Mouse (Mus musculus) macrophage (primary cell): ENCODE measurements around the gene Nanos1. TPM values are rescaled to one million over a fixed set of nuclear protein-coding genes. Genes with fewer than 3 reads are reported as not detected.
A peak's percentile ranks its signal among the peaks of the same experiment; 100 is the strongest.

Source experiments
- H3K27ac ChIP-seq: fragments of 350-480 bp; formaldehyde crosslinking; 2 replicates; pipeline ENCODE4 v1.9.0; 2021
- H3K36me3 ChIP-seq: fragments of 350-480 bp; formaldehyde crosslinking; 2 replicates; pipeline ENCODE4 v1.9.0; 2021; ENCODE audit errors: inconsistent target
- H3K4me3 ChIP-seq: fragments of 350-480 bp; formaldehyde crosslinking; 2 replicates; pipeline ENCODE4 v1.9.0; 2021; ENCODE audit errors: inconsistent target
- H3K79me2 ChIP-seq: fragments of 350-480 bp; formaldehyde crosslinking; 2 replicates; pipeline ENCODE4 v1.9.0; 2021; ENCODE audit errors: inconsistent target
- WGBS: methylation state at CpG from one replicate; pipeline ENCODE4 v1.1.7; 2026; ENCODE audit warnings: inconsistent platforms; ENCODE audit not compliant: missing documents; 5-methylcytosine and 5-hydroxymethylcytosine counted together
- polyA plus RNA-seq: library from polyadenylated mRNA; stranded (reverse); fragments of 250-400 nt; gene quantifications from 3 replicates; pipeline ENCODE4 v1.2.4, GENCODE M21; 2018; ENCODE audit warnings: inconsistent platforms
- total RNA-seq, 78 experiments: library from RNA; depleted of rRNA; stranded (reverse); fragments of 250-400 nt; gene quantifications; 1 replicate in 9 of 78; 2 replicates in 24 of 78; 3 replicates in 43 of 78; 4 replicates in 2 of 78; pipeline ENCODE4 v1.2.4; 2018; ENCODE audit warnings: inconsistent platforms in 56 of 78

Nanos1 gene
- under 1 TPM in 5 of 26 experiments, not detected in 21; 0.16 to 0.57 (median 0.35) TPM for total RNA-seq (2018; cell fraction: chromatin; rRNA removed)
- under 1 TPM; 0.03 to 0.68 (median 0.24) TPM for total RNA-seq (2018; cell fraction: cytosol; rRNA removed)
- total RNA-seq (2018; cell fraction: nucleus; rRNA removed): 1 to 10 TPM in 1 of 26 experiments, under 1 TPM in 9, not detected in 16; 0.14 to 4.4 (median 0.38) TPM
- polyA plus RNA-seq: 0.25 to 8.6 TPM (median 0.67 TPM) in 3 replicates

DNA sequence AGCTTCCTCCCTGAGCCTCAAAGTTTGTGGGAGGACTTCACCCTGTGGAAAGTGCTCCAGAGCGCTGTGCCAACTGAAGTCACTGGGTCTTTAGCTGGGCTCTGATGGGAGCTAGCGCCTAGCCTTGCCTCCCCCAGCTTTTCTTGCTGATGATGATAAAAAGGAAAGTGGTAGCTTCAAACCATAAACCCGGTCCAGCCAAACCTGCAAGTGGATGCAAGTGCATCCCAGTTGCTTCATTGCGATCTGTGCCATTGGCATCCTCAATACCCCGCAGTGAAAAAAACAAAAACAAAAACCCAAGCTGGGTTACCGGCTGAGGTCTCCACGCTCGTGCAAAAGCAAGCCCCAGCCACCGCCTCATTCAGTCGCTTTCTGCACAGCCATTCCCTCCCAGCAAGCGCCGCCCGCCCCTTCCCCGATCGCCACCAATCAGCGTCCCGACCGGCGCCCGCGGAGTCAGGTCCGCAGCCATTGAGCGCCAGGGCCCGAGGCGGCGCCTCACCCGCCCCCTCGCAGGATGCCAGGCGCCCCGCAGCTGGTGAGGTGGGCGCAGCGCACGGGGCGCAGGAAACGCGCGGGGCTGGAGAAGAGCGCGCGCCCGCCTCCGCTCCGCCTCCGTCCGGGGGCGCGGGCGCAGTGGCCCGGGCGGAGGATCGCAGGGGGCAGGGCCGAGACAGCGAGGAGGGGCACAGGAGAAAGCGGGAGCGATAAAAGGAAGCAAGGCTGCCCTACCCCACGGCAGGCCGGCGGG, at the start of gene Nanos1:
TSS of gene Nanos1 (plus strand) at position 550 of the 754 bp plus-strand sequence.
- H3K79me2 ChIP-seq: no peaks in the 10 kb centered on the region
- no peak within 1 kb of the TSS for H3K27ac ChIP-seq
- under 1% methylated on average over 56 of the region's 58 CpGs for WGBS
- H3K36me3 ChIP-seq: no peaks in the 10 kb centered on the region
- peak within 1 kb of the TSS; percentile 35 for H3K4me3 ChIP-seq

DNA sequence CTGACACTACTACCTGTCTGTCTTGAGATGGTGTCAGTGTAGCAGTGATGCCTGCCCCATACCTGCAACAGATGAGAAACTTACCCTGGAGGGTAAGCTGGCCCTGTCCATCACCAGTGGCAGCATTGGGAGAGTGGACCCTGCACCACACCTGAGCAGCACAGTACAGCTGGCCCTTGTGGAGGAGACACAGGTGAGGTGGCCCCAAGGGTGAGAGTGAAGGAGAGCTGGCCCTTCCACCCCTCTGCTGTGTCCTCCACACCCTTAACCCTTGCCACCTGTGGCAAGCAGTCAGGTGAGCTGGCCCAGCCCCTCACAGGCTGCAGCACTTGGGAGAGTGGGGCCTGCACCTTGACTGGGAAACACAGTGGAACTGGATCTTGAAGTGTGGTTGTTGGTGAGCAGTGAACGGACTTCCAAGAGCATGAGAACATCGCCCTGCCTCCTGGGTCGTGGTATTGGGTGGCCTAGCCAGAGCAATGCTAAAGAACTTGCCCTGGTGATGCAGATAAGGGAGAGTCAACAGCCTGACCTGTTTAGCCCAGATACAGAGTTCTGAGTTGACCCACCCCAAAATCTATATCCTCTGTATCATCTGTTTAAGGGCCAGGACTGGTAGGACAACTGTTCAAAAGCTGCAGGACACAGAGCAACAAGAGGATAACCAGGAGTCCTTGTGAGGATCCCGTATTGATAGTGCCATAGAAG, 46.4 kb upstream of the Nanos1 start:
- no peak overlapping the region for H3K4me3 ChIP-seq
- H3K36me3 ChIP-seq: no peaks in the 10 kb centered on the region
- H3K79me2 ChIP-seq: no peaks in the 10 kb centered on the region
- WGBS: 92% methylated on average over 4 of the region's 4 CpGs
- H3K27ac ChIP-seq: no peak overlapping the region

DNA sequence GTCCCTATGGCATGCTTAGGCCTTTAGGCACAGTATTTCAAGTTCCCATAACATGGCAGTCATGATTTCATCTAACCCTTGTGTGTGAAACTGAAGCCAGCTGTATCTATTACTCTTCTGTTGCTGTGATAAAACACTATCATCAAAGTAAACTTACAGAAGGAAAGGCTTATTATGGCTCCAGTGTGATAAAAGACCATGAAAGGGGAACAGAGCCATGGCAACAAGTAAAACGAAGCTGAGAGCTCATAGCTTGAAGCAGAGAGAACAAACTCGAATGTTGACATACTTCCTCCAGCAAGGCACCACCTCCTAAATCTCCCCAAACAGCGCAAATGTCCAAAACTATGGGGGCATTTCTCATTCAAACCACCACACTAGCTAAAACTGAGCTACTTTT, 45.6 kb upstream of the Nanos1 start:
- 39% methylated on average over 3 of the region's 3 CpGs for WGBS
- H3K4me3 ChIP-seq: no peak overlapping the region

DNA sequence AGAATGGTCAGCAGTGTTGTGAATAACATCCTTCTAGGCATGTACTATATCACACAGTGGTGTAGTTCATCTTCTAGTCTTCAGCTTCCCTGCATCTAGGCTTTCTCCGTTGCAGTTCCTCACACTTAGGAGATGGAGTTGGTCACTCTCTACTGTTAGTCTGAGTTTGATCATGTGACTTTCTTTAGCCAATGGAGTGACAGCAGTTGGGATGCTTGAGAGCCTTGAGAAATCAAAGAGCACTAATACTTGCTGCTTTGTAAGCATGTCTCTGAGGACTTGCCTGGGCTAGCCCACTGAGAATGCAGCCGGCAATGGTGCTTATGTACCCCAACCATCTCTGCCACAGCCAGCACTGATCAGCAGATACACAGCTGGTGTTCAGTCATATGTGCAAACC, 43.2 kb upstream of the Nanos1 start:
- no peaks in the 10 kb centered on the region for H3K36me3 ChIP-seq
- no peak overlapping the region for H3K4me3 ChIP-seq
- no peaks in the 10 kb centered on the region for H3K79me2 ChIP-seq
- no peak overlapping the region for H3K27ac ChIP-seq
- 89% methylated on average over 2 of the region's 2 CpGs for WGBS

More for the DNA sequence above, 45.6 kb upstream of the Nanos1 start:
- H3K27ac ChIP-seq: no peak overlapping the region
- no peaks in the 10 kb centered on the region for H3K36me3 ChIP-seq
- H3K79me2 ChIP-seq: no peaks in the 10 kb centered on the region

- H3K36me3 ChIP-seq: no peaks in the 10 kb centered on the region
- WGBS: 92% methylated on average over 2 of the region's 2 CpGs
Measured at GRCm38 (mm10) chr19:60716381-60716780, 39.4 kb upstream of the Nanos1 start.

GRCm38 (mm10) chr19:60730281-60730852, 25.4 kb upstream of the Nanos1 start:
- no peak overlapping the region for H3K27ac ChIP-seq
- WGBS: 65% methylated on average over 2 of the region's 2 CpGs
- H3K4me3 ChIP-seq: no peak overlapping the region
- no peaks in the 10 kb centered on the region for H3K36me3 ChIP-seq
- H3K79me2 ChIP-seq: no peaks in the 10 kb centered on the region

More at GRCm38 (mm10) chr19:60716381-60716780, 39.4 kb upstream of the Nanos1 start:
- Histone ChIP-seq H3K79me2 (no peaks in the 10 kb centered on the region), H3K4me3 (no peak overlapping the region), H3K27ac (no peak overlapping the region)

DNA sequence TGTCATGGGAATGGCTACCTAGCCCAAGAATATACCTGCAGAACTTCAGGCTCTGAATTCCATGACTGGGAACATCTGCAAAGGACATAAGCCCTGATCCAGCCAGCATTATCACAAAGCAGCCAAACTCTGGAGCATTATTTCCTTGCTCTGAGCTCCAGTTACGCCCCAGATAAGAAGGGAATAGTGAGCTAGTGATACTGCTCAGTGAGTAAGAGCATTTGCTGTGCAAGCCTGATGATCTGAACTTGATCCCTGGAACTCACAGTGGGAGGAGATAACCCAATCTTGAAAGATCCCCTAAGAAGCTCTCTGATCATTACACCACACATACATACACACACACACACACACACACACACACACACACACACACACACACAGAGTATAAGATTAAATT, 24.5 kb upstream of the Nanos1 start:
- H3K79me2 ChIP-seq: no peaks in the 10 kb centered on the region
- no peak overlapping the region for H3K27ac ChIP-seq
- H3K36me3 ChIP-seq: no peaks in the 10 kb centered on the region
- WGBS: 88% methylated on average over 1 of the region's 1 CpGs
- H3K4me3 ChIP-seq: no peak overlapping the region

DNA sequence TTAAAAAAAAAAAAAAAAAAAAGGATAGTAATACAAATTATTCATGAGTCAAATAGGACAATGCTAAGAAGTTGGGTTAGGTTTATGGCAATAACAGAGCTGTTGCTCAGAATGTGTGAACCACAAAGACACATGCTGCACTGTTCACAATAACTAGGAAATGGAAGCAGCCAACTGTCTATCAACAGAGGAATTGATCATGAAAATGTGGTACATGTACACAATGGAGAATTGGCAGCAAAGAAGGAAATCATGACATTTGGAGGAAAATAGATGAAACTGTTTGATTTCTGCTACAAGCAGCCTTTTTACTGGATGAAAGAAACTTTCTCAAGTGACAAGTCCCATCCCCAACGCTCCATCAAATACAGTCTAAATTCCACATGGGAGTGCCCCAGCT, 23.8 kb upstream of the Nanos1 start:
- H3K27ac ChIP-seq: no peak overlapping the region
- H3K4me3 ChIP-seq: no peak overlapping the region
- 100% methylated on average over 1 of the region's 1 CpGs for WGBS

GRCm38 (mm10) chr19:60740560-60740959, 15.2 kb upstream of the Nanos1 start:
- Histone ChIP-seq H3K27ac (no peak overlapping the region), H3K79me2 (no peaks in the 10 kb centered on the region), H3K36me3 (no peaks in the 10 kb centered on the region), H3K4me3 (no peak overlapping the region)
- WGBS: 100% methylated on average over 1 of the region's 1 CpGs

More for the DNA sequence above, 23.8 kb upstream of the Nanos1 start:
- Histone ChIP-seq H3K36me3 (no peaks in the 10 kb centered on the region), H3K79me2 (no peaks in the 10 kb centered on the region)

DNA sequence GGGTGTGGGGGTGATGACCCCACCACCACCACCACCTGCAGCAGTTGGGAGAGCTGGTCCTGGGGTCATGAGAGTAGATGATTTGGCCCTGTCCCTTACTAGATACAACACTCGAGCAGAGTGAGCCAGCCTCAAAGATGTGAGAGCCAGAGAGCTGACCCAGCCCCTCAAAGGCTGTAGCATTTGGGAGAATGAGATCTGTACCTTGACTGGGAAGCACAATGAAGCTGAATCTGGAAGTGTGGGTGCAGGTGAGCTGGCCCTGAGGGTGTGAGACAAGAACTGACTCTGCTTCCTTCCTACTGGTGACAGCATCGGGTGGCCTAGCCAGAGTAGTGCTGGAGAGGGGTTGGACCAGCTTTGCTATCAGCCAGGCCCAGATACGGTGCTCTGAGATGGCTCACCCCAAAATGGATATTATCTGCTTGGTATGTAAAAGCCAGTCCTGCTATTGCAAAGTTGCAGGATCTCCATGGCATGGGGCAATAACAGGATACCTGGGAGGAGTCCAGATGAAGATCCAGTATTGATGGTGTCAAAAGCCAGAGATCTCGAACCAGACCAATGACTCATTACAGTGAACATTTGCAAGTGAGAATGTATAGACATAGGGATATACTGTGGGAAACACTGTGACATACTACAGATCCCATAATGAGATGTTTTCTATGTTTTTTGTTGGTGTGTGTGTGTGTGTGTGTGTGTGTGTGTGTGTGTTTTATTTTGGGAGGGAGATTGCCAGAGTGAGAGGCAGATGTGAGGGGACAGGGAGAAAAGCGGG, 11.8 kb upstream of the Nanos1 start:
- H3K36me3 ChIP-seq: no peaks in the 10 kb centered on the region
- WGBS: 85% methylated on average over 5 of the region's 5 CpGs
- no peaks in the 10 kb centered on the region for H3K79me2 ChIP-seq
- no peak overlapping the region for H3K27ac ChIP-seq
- H3K4me3 ChIP-seq: no peak overlapping the region

DNA sequence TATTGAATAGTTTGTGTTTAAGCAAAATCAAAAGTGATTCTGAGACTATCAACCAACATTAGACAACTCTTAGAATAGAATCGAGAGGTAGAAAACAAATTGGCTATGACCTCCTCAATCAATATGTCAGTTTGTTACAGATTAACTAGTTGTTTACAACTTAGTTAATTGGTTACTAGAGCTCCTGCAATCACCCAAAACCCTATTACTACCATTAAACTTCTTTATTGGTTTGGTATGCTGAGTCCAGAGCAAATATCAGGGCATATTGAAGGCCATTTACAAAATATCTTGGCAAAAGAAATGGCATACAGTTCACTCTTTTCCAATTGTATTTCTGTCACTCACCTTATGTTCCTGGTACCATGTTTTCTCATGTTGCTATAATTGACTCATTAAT, 8.0 kb upstream of the Nanos1 start:
- no peak overlapping the region for H3K4me3 ChIP-seq
- H3K36me3 ChIP-seq: no peaks in the 10 kb centered on the region
- H3K27ac ChIP-seq: no peak overlapping the region
- WGBS: 91% methylated on average over 1 of the region's 1 CpGs
- no peaks in the 10 kb centered on the region for H3K79me2 ChIP-seq

DNA sequence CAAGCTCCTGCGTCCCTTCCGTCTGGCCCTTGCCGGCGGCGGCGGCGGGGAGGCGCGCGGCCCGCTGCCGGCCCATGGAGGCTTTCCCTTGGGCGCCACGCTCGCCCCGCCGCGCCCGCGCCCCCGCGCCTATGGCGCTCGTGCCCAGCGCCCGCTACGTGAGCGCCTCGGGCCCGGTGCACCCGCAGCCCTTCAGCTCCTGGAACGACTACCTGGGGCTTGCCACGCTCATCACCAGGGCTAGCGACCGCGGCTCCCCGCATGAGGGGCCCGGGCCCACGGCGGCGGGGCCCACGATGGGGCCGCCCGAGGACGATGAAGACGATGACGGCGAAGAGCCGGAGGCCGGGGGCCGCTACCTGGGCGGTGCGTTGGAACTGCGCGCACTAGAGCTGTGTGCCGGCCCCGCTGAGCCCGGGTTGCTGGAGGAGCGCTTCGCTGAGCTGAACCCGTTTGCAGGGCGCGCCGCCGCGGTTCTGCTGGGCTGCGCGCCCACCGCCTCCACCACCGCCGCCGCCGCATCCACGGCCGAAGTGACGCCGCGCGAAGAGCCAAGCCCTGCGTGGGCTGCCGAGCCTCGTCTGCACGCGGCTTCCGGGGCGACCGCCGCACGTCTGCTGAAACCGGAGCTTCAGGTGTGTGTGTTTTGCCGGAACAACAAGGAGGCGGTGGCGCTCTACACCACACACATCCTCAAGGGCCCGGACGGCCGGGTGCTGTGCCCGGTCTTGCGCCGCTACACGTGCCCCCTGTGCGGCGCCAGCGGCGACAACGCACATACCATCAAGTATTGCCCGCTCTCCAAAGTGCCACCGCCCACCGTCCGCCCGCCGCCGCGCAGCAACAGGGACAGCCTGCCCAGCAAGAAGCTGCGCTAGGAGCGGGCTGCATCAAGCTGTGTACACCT, 658 bp downstream of the Nanos1 start:
- no peaks in the 10 kb centered on the region for H3K36me3 ChIP-seq
- under 1% methylated on average over 102 of the region's 115 CpGs for WGBS
- H3K4me3 ChIP-seq: peak overlapping the region; percentile 11; the same call in 1 of the 2 replicates
- no peak overlapping the region for H3K27ac ChIP-seq
- H3K79me2 ChIP-seq: no peaks in the 10 kb centered on the region

GRCm38 (mm10) chr19:60757099-60757785, 1.5 kb downstream of the Nanos1 start:
- Histone ChIP-seq H3K27ac (no peak overlapping the region), H3K79me2 (no peaks in the 10 kb centered on the region), H3K4me3 (peak overlapping the region; percentile 11; the same call in 1 of the 2 replicates), H3K36me3 (0 out of 2 replicates have a peak, but pooled peaks cover 4% of the 10 kb centered on the region)
- 11% methylated on average over 25 of the region's 25 CpGs for WGBS
